Mouse (Mus musculus): ENCODE data around the gene Olfr1419. TPM values are rescaled to one million over a fixed set of nuclear protein-coding genes. Genes with fewer than 3 reads are reported as not detected.
"Not testable (repeated sequence)": the region's sequence is repeated elsewhere in the genome, so short reads cannot be mapped to it uniquely, and the experiment has no call there.

The Olfr1419 gene
- polyA plus RNA-seq, 1 experiment from 2014 or later, result not detected

- H3K9ac ChIP-seq (ENCODE audit: low read depth, low read length); ATAC-seq; H3K4me3 ChIP-seq (ENCODE audit: low read length); H3K27me3 ChIP-seq (replicated peaks; ENCODE audit: control insufficient read depth, insufficient read depth, low read length); H3K36me3 ChIP-seq (ENCODE audit: control insufficient read depth, insufficient read depth, low read length); H3K4me2 ChIP-seq (ENCODE audit: low read length); H3K4me1 ChIP-seq (ENCODE audit: control insufficient read depth, insufficient read depth, low read depth, low read length); H3K27ac ChIP-seq (ENCODE audit: low read depth, low read length); H3K9me3 ChIP-seq (ENCODE audit: control insufficient read depth, low read length): not testable (repeated sequence)
- 56% methylated on average over 22 of the region's 22 CpGs for WGBS
These were observed 3.5 kb upstream of the Olfr1419 start for GRCm38 (mm10) chr19:11878404-11878803.

GRCm38 (mm10) chr19:11867837-11868236 is 7.1 kb downstream of the Olfr1419 start:
- Histone ChIP-seq H3K9me3 (ENCODE audit: control insufficient read depth, low read length) (no peaks in the 10 kb centered on the region), H3K4me3 (ENCODE audit: low read length) (no peak overlapping the region), H3K9ac (ENCODE audit: low read depth, low read length) (no peak overlapping the region), H3K36me3 (ENCODE audit: control insufficient read depth, insufficient read depth, low read length) (no peaks in the 10 kb centered on the region), H3K4me1 (ENCODE audit: control insufficient read depth, insufficient read depth, low read depth, low read length) (no peaks in the 10 kb centered on the region), H3K27ac (ENCODE audit: low read depth, low read length) (no peak overlapping the region), H3K27me3 (replicated peaks; ENCODE audit: control insufficient read depth, insufficient read depth, low read length) (no peaks in the 10 kb centered on the region), H3K4me2 (ENCODE audit: low read length) (no peak overlapping the region)
- no peak for ATAC-seq
- 88% methylated on average over 2 of the region's 2 CpGs for WGBS

GRCm38 (mm10) chr19:11860966-11861365 is 13.9 kb downstream of the Olfr1419 start, which contains the start of gene Olfr1418:
Gene Olfr1418 (minus strand): TSS chr19:11861066.
- no peaks in the 10 kb centered on the region for H3K9me3 ChIP-seq (ENCODE audit: control insufficient read depth, low read length)
- no peaks in the 10 kb centered on the region for H3K36me3 ChIP-seq (ENCODE audit: control insufficient read depth, insufficient read depth, low read length)
- no peak within 1 kb of the TSS for H3K27ac ChIP-seq (ENCODE audit: low read depth, low read length)
- ATAC-seq, result no peak
- no peak within 1 kb of the TSS for H3K4me2 ChIP-seq (ENCODE audit: low read length)
- no peak within 1 kb of the TSS for H3K9ac ChIP-seq (ENCODE audit: low read depth, low read length)
- no peak within 1 kb of the TSS for H3K4me3 ChIP-seq (ENCODE audit: low read length)
- H3K4me1 ChIP-seq (ENCODE audit: control insufficient read depth, insufficient read depth, low read depth, low read length), result no peaks in the 10 kb centered on the region
- no peaks in the 10 kb centered on the region for H3K27me3 ChIP-seq (replicated peaks; ENCODE audit: control insufficient read depth, insufficient read depth, low read length)
- WGBS, result 96% methylated on average over 1 of the region's 1 CpGs

- 86% methylated on average over 6 of the region's 6 CpGs for WGBS
- Histone ChIP-seq H3K36me3 (ENCODE audit: control insufficient read depth, insufficient read depth, low read length) (no peaks in the 10 kb centered on the region), H3K27me3 (replicated peaks; ENCODE audit: control insufficient read depth, insufficient read depth, low read length) (no peaks in the 10 kb centered on the region), H3K9ac (ENCODE audit: low read depth, low read length) (no peak overlapping the region), H3K4me3 (ENCODE audit: low read length) (no peak overlapping the region), H3K9me3 (ENCODE audit: control insufficient read depth, low read length) (no peaks in the 10 kb centered on the region), H3K4me2 (ENCODE audit: low read length) (no peak overlapping the region), H3K4me1 (ENCODE audit: control insufficient read depth, insufficient read depth, low read depth, low read length) (no peaks in the 10 kb centered on the region), H3K27ac (ENCODE audit: low read depth, low read length) (no peak overlapping the region)
- ATAC-seq, result no peak
These were observed 18.4 kb downstream of the Olfr1419 start for GRCm38 (mm10) chr19:11856506-11856905.

- Histone ChIP-seq H3K36me3 (ENCODE audit: control insufficient read depth, insufficient read depth, low read length) (no peaks in the 10 kb centered on the region), H3K27me3 (replicated peaks; ENCODE audit: control insufficient read depth, insufficient read depth, low read length) (no peaks in the 10 kb centered on the region), H3K9ac (ENCODE audit: low read depth, low read length) (no peak overlapping the region), H3K9me3 (ENCODE audit: control insufficient read depth, low read length) (no peaks in the 10 kb centered on the region), H3K4me2 (ENCODE audit: low read length) (no peak overlapping the region), H3K27ac (ENCODE audit: low read depth, low read length) (no peak overlapping the region), H3K4me3 (ENCODE audit: low read length) (no peak overlapping the region), H3K4me1 (ENCODE audit: control insufficient read depth, insufficient read depth, low read depth, low read length) (no peaks in the 10 kb centered on the region)
- 91% methylated on average over 2 of the region's 2 CpGs for WGBS
- no peak for ATAC-seq
These were observed 20.1 kb downstream of the Olfr1419 start for GRCm38 (mm10) chr19:11854821-11855220.

GRCm38 (mm10) chr19:11852652-11853051 is 22.3 kb downstream of the Olfr1419 start:
- H3K9me3 ChIP-seq (ENCODE audit: control insufficient read depth, low read length), result no peaks in the 10 kb centered on the region
- H3K27ac ChIP-seq (ENCODE audit: low read depth, low read length), result no peak overlapping the region
- H3K4me3 ChIP-seq (ENCODE audit: low read length), result no peak overlapping the region
- no peaks in the 10 kb centered on the region for H3K4me1 ChIP-seq (ENCODE audit: control insufficient read depth, insufficient read depth, low read depth, low read length)
- no peaks in the 10 kb centered on the region for H3K27me3 ChIP-seq (replicated peaks; ENCODE audit: control insufficient read depth, insufficient read depth, low read length)
- WGBS, result 65% methylated on average over 4 of the region's 4 CpGs
- no peak for ATAC-seq
- H3K9ac ChIP-seq (ENCODE audit: low read depth, low read length), result no peak overlapping the region
- H3K4me2 ChIP-seq (ENCODE audit: low read length), result no peak overlapping the region
- no peaks in the 10 kb centered on the region for H3K36me3 ChIP-seq (ENCODE audit: control insufficient read depth, insufficient read depth, low read length)

- 86% methylated on average over 4 of the region's 4 CpGs for WGBS
- Histone ChIP-seq H3K4me1 (ENCODE audit: control insufficient read depth, insufficient read depth, low read depth, low read length) (no peaks in the 10 kb centered on the region), H3K4me2 (ENCODE audit: low read length) (no peak overlapping the region), H3K9ac (ENCODE audit: low read depth, low read length) (no peak overlapping the region), H3K9me3 (ENCODE audit: control insufficient read depth, low read length) (no peaks in the 10 kb centered on the region), H3K4me3 (ENCODE audit: low read length) (no peak overlapping the region), H3K27ac (ENCODE audit: low read depth, low read length) (no peak overlapping the region), H3K27me3 (replicated peaks; ENCODE audit: control insufficient read depth, insufficient read depth, low read length) (no peaks in the 10 kb centered on the region), H3K36me3 (ENCODE audit: control insufficient read depth, insufficient read depth, low read length) (no peaks in the 10 kb centered on the region)
- ATAC-seq, result no peak
These were observed 28.6 kb downstream of the Olfr1419 start for GRCm38 (mm10) chr19:11846333-11846732.

- no peak within 1 kb of the TSS for H3K4me2 ChIP-seq (ENCODE audit: low read length)
- WGBS, result 93% methylated on average over 4 of the region's 4 CpGs
These were observed 35.8 kb downstream of the Olfr1419 start, which contains the start of gene Olfr1417 for GRCm38 (mm10) chr19:11839119-11839518. Gene Olfr1417 (minus strand): TSS chr19:11839219.

GRCm38 (mm10) chr19:11823346-11824065 is 51.4 kb downstream of the Olfr1419 start:
- H3K27me3 ChIP-seq (replicated peaks; ENCODE audit: control insufficient read depth, insufficient read depth, low read length), result no peaks in the 10 kb centered on the region
- 23% methylated on average over 4 of the region's 4 CpGs for WGBS
- no peak overlapping the region for H3K4me2 ChIP-seq (ENCODE audit: low read length)
- H3K36me3 ChIP-seq (ENCODE audit: control insufficient read depth, insufficient read depth, low read length), result no peaks in the 10 kb centered on the region
- H3K9me3 ChIP-seq (ENCODE audit: control insufficient read depth, low read length), result no peaks in the 10 kb centered on the region
- H3K4me1 ChIP-seq (ENCODE audit: control insufficient read depth, insufficient read depth, low read depth, low read length), result peaks cover 9% of the 10 kb centered on the region
- H3K9ac ChIP-seq (ENCODE audit: low read depth, low read length), result no peak overlapping the region
- H3K27ac ChIP-seq (ENCODE audit: low read depth, low read length), result no peak overlapping the region
- no peak overlapping the region for H3K4me3 ChIP-seq (ENCODE audit: low read length)
- no peak for ATAC-seq

More at GRCm38 (mm10) chr19:11839119-11839518, 35.8 kb downstream of the Olfr1419 start, which contains the start of gene Olfr1417:
- Histone ChIP-seq H3K4me3 (ENCODE audit: low read length) (no peak within 1 kb of the TSS), H3K4me1 (ENCODE audit: control insufficient read depth, insufficient read depth, low read depth, low read length) (no peaks in the 10 kb centered on the region), H3K36me3 (ENCODE audit: control insufficient read depth, insufficient read depth, low read length) (no peaks in the 10 kb centered on the region), H3K27me3 (replicated peaks; ENCODE audit: control insufficient read depth, insufficient read depth, low read length) (no peaks in the 10 kb centered on the region), H3K9ac (ENCODE audit: low read depth, low read length) (no peak within 1 kb of the TSS), H3K27ac (ENCODE audit: low read depth, low read length) (no peak within 1 kb of the TSS), H3K9me3 (ENCODE audit: control insufficient read depth, low read length) (no peaks in the 10 kb centered on the region)
- no peak for ATAC-seq
